ENCODE assay signal across 24 mouse cellular contexts in genomic region chr13:50764618-50765017, GRCm38 (mm10).
DNase-seq lines count a peak whose midpoint lies in the region; ATAC-seq and TF ChIP-seq lines count a peak whose summit lies in the region.
"Had no signal": no experiment of that assay in that cellular context is flagged by ENCODE, and none has a peak within 500 bp of the region (broad histone marks: within the 10 kb centered on the region; RNA-seq: fewer than 3 reads in every experiment).

No protein-coding gene starts in this region.

- no peak for TF ChIP-seq POLR2A in kidney, adult 2 months (IDR thresholded peaks at IDR 0.05; ENCODE audit: low read depth, low read length)
- TF ChIP-seq POLR2A in ES-Bruce4 (IDR thresholded peaks at IDR 0.05; ENCODE audit: insufficient read depth, low read length), result no peak

- H3K27me3 ChIP-seq in kidney, adult 2 months (replicated peaks; ENCODE audit: control insufficient read depth, insufficient read depth, low read length), result no peaks in the 10 kb centered on the region
- no peaks in the 10 kb centered on the region for H3K27me3 ChIP-seq in kidney, embryonic 16.5 days (ENCODE audit: insufficient read depth, low read length)
- H3K27me3 ChIP-seq in ES-Bruce4 (ENCODE audit: control insufficient read depth, insufficient read depth, low read length, poor library complexity, severe bottlenecking), result no peaks in the 10 kb centered on the region
- H3K27me3 ChIP-seq: hindbrain, embryonic 13.5 days had no signal

- H3K4me2 ChIP-seq in kidney, embryonic 16.5 days (replicated peaks; ENCODE audit: low read depth, low read length), result no peak overlapping the region
- H3K4me2 ChIP-seq: hindbrain, embryonic 13.5 days had no signal

- H3K9ac ChIP-seq in kidney, embryonic 16.5 days (replicated peaks; ENCODE audit: low read length), result no peak overlapping the region
- H3K9ac ChIP-seq in ES-Bruce4 (ENCODE audit: low read depth, poor library complexity, severe bottlenecking), result no peak overlapping the region
- H3K9ac ChIP-seq: hindbrain, embryonic 13.5 days had no signal

- H3K4me3 ChIP-seq in kidney, adult 2 months (ENCODE audit: insufficient read depth, low read depth, low read length), result no peak overlapping the region
- no peak overlapping the region for H3K4me3 ChIP-seq in kidney, embryonic 16.5 days (ENCODE audit: low read length)
- no peak overlapping the region for H3K4me3 ChIP-seq in ES-Bruce4 (ENCODE audit: low read depth, low read length)
- H3K4me3 ChIP-seq: embryonic facial prominence, embryonic 10.5 days; heart, adult 2 months; hindbrain, embryonic 13.5 days; limb, embryonic 10.5 days had no signal

- no peak overlapping the region for H3K27ac ChIP-seq in kidney, adult 2 months (ENCODE audit: insufficient read depth, low read depth, low read length)
- no peak overlapping the region for H3K27ac ChIP-seq in kidney, embryonic 16.5 days (ENCODE audit: low read length)
- H3K27ac ChIP-seq in ES-Bruce4 (ENCODE audit: insufficient read depth, low read length), result no peak overlapping the region
- H3K27ac ChIP-seq: embryonic facial prominence, embryonic 10.5 days; heart, adult 2 months; hindbrain, embryonic 13.5 days; limb, embryonic 10.5 days had no signal

- no peak for DNase-seq in kidney, adult 2 months
- DNase-seq in A20 (ENCODE audit: low read depth, low spot score) (peak; percentile 16), R1 (ENCODE audit: low read depth, low spot score) (peak; percentile 58)
- no peak for DNase-seq in thymus, postnatal 36 days
- no peak for DNase-seq in cerebellum, postnatal 36 days
- no peak for DNase-seq in adrenal gland, postnatal 14 days
- DNase-seq: B cell, adult 2 months; cerebellum, adult 9-10 months; gastrocnemius, postnatal 25 days; heart, adult 2 months; heart, postnatal 36 days; layer of hippocampus, adult 9-11 months; liver; lung, adult 2 months; lung, postnatal 36 days; right cerebral cortex, postnatal 4 days; thymus, adult 2 months had no signal

- 0 out of 2 replicates have a peak, but pooled peaks have one; percentile 9 for TF ChIP-seq CTCF in kidney, adult 2 months (conservative IDR thresholded peaks at IDR 0.05; ENCODE audit: insufficient read depth, insufficient read length, low read depth, low read length)
- TF ChIP-seq CTCF in ES-Bruce4 (IDR thresholded peaks at IDR 0.05; ENCODE audit: low read depth, low read length), result peak; percentile 14

- ATAC-seq in kidney, embryonic 16.5 days (ENCODE audit: low FRiP score, low TSS enrichment), result no peak
- ATAC-seq: forebrain, embryonic 16.5 days; midbrain, embryonic 16.5 days had no signal

- 72% methylated on average over 2 of the region's 2 CpGs for WGBS in kidney, adult 2 months
- WGBS in kidney, embryonic 16.5 days, result 81% methylated on average over 2 of the region's 2 CpGs

- no peak for TF ChIP-seq EP300 in ES-Bruce4 (IDR thresholded peaks at IDR 0.05; ENCODE audit: insufficient read depth, low read depth, low read length)

- H3K36me3 ChIP-seq in kidney, adult 2 months (ENCODE audit: control insufficient read depth, insufficient read depth, low read length), result no peaks in the 10 kb centered on the region
- no peaks in the 10 kb centered on the region for H3K36me3 ChIP-seq in kidney, embryonic 16.5 days (ENCODE audit: insufficient read depth, low read length)
- no peaks in the 10 kb centered on the region for H3K36me3 ChIP-seq in ES-Bruce4 (ENCODE audit: control insufficient read depth, insufficient read depth, low read length, poor library complexity, severe bottlenecking)
- H3K36me3 ChIP-seq: embryonic facial prominence, embryonic 10.5 days; hindbrain, embryonic 13.5 days; limb, embryonic 10.5 days had no signal

- H3K4me1 ChIP-seq in kidney, adult 2 months (ENCODE audit: control insufficient read depth, insufficient read depth, low read length), result no peaks in the 10 kb centered on the region
- no peaks in the 10 kb centered on the region for H3K4me1 ChIP-seq in kidney, embryonic 16.5 days (ENCODE audit: insufficient read depth, low read length)
- no peaks in the 10 kb centered on the region for H3K4me1 ChIP-seq in ES-Bruce4 (ENCODE audit: control insufficient read depth, insufficient read depth, low read length)
- H3K4me1 ChIP-seq: embryonic facial prominence, embryonic 10.5 days; hindbrain, embryonic 13.5 days; limb, embryonic 10.5 days had no signal

- no peaks in the 10 kb centered on the region for H3K9me3 ChIP-seq in kidney, embryonic 16.5 days (ENCODE audit: low read length)
- H3K9me3 ChIP-seq in ES-Bruce4 (replicated peaks; ENCODE audit: control insufficient read depth, insufficient read depth, low read length, poor library complexity, severe bottlenecking), result no peaks in the 10 kb centered on the region
- H3K9me3 ChIP-seq: hindbrain, embryonic 13.5 days; limb, embryonic 10.5 days had no signal

Comparison
In these comparisons a context has a peak if more than half of its experiments do, and no peak if none do; other contexts are left out.
1. DNase-seq: peak in A20 (single experiment) and R1 (single experiment); none in kidney, adult 2 months (single experiment), thymus, postnatal 36 days (0 of 2), cerebellum, postnatal 36 days (0 of 2) and adrenal gland, postnatal 14 days (single experiment).